Mouse (Mus musculus): ENCODE results near the gene Tuba1b. TPM values are rescaled to one million over a fixed set of nuclear protein-coding genes. Genes with fewer than 3 reads are reported as not detected.
"Not testable (repeated sequence)": the region's sequence is repeated elsewhere in the genome, so short reads cannot be mapped to it uniquely, and the experiment has no call there.

The Tuba1b gene
- polyA plus RNA-seq, 1 experiment, result 71.2 TPM

DNA sequence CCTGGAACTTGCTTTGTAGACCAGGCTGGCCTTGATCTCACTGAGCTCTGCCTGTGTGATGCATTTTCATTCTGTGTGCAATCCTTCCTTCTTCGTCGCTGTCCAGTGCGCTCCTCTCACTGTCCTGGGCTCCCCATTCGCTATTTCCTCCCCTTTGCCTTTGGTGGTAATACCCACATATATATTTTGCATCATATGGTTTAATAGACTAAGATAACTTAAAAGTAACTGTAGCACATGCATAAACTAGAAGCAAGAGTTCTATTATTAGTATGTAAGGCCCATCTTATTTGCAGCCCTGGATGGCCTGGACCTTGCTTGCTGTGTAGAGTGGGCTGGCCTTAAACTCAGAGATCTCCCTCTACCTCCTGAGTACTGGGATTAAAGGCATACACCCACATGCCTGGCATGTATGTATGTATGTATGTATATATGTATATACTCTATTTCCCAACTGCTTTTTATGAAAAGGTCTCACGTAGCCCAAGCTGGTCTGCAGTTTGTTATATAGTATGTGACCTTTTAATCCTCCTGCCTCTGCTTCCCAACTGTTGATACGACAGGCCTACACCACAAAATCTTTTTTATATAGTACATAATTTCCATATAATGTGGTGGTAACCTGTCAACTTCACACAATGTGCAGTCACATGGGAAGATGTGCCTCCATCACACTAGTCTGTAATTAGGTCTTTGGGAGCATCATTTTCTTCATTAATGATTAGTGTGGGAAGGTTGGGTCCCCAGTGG lies 14.7 kb upstream of the Tuba1b start:
- Histone ChIP-seq H3K4me1 (ENCODE audit: control insufficient read depth) (peaks cover 16% of the 10 kb centered on the region), H3K4me3 (replicated peaks) (no peak overlapping the region), H3K36me3 (ENCODE audit: control insufficient read depth) (peaks cover 2% of the 10 kb centered on the region; the same call in 1 of the 2 replicates), H3K27me3 (ENCODE audit: control insufficient read depth) (peaks cover 20% of the 10 kb centered on the region), H3K9me3 (ENCODE audit: control insufficient read depth, low read length) (peaks cover 2% of the 10 kb centered on the region; the same call in 1 of the 2 replicates)
- TF ChIP-seq GATA1 (IDR thresholded peaks at IDR 0.05; ENCODE audit: low read length), result no peak
- no peak for TF ChIP-seq TAL1 (IDR thresholded peaks at IDR 0.05; ENCODE audit: low read length)

DNA sequence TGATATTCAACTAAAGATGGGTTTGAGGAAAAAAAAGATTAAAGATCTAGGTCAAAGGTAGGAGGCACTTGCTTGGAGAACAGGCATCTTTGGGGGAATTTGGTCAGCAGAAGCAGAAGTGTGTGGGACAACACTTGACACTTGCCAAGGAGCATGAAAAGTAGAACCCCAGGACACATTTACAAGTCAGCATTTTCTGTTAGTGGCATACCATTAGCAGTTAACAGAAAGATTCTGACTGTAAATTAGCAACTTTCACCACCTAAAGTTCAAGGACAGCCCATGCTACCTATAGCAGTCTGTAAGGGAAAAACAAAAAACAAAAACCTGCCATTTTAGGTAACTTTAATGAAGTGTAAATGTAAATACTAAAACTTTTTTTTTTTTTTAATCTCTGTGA lies 14.0 kb upstream of the Tuba1b start:
- Histone ChIP-seq H3K4me3 (replicated peaks) (no peak overlapping the region), H3K36me3 (ENCODE audit: control insufficient read depth) (peaks cover 2% of the 10 kb centered on the region; the same call in 1 of the 2 replicates), H3K9me3 (ENCODE audit: control insufficient read depth, low read length) (peaks cover 2% of the 10 kb centered on the region; the same call in 1 of the 2 replicates), H3K4me1 (ENCODE audit: control insufficient read depth) (peaks cover 13% of the 10 kb centered on the region), H3K27me3 (ENCODE audit: control insufficient read depth) (peaks cover 14% of the 10 kb centered on the region)
- TF ChIP-seq TAL1 (IDR thresholded peaks at IDR 0.05; ENCODE audit: low read length) (no peak), GATA1 (IDR thresholded peaks at IDR 0.05; ENCODE audit: low read length) (no peak)

DNA sequence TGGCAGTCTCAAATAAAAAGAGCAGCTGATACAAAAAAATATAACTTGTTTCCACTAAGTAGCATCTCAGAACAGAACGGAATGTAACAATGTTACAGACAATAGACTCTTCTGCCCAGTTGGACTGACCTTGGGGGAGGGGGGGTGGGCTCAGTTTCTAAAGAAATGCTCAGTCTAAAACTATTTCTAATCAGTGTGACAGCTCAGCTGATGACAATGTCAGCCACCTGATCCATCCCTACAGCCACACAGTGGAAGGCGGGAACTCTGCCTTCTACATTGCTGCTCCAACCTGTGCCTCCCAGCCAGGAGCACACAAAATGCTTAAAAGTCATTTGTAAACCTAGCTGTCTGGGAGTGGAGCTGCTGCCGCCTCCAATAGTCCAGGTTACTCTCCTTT lies 13.5 kb upstream of the Tuba1b start:
- TF ChIP-seq GATA1 (IDR thresholded peaks at IDR 0.05; ENCODE audit: low read length) (no peak), TAL1 (IDR thresholded peaks at IDR 0.05; ENCODE audit: low read length) (no peak)
- Histone ChIP-seq H3K4me1 (ENCODE audit: control insufficient read depth) (peaks cover 8% of the 10 kb centered on the region), H3K27me3 (ENCODE audit: control insufficient read depth) (peaks cover 9% of the 10 kb centered on the region), H3K9me3 (ENCODE audit: control insufficient read depth, low read length) (peaks cover 2% of the 10 kb centered on the region; the same call in 1 of the 2 replicates), H3K36me3 (ENCODE audit: control insufficient read depth) (peaks cover 2% of the 10 kb centered on the region; the same call in 1 of the 2 replicates), H3K4me3 (replicated peaks) (no peak overlapping the region)

DNA sequence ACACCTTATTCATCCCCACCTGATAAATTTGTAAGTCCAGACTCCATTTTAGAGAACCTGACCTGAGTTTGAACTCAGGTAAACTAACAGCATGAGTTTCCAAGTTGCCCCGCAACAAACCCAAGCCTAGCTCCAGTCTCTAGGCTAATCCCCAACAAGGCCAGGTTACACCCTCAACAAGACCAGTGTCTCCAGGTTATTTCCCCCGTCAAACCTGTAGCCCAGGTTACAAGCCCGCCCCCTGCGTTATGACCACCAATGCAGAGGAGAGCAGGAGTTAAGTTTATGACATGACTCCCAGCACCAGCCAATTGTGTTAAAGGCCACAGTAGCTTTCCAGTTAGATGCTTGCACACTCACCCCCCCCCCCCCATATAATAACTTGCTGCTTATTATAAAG lies 8.8 kb upstream of the Tuba1b start:
- Histone ChIP-seq H3K4me1 (ENCODE audit: control insufficient read depth) (peaks cover 10% of the 10 kb centered on the region), H3K9me3 (ENCODE audit: control insufficient read depth, low read length) (peaks cover 2% of the 10 kb centered on the region; the same call in 1 of the 2 replicates), H3K27me3 (ENCODE audit: control insufficient read depth) (no peaks in the 10 kb centered on the region), H3K36me3 (ENCODE audit: control insufficient read depth) (no peaks in the 10 kb centered on the region), H3K4me3 (replicated peaks) (no peak overlapping the region)
- TF ChIP-seq TAL1 (IDR thresholded peaks at IDR 0.05; ENCODE audit: low read length) (no peak), GATA1 (IDR thresholded peaks at IDR 0.05; ENCODE audit: low read length) (no peak)

DNA sequence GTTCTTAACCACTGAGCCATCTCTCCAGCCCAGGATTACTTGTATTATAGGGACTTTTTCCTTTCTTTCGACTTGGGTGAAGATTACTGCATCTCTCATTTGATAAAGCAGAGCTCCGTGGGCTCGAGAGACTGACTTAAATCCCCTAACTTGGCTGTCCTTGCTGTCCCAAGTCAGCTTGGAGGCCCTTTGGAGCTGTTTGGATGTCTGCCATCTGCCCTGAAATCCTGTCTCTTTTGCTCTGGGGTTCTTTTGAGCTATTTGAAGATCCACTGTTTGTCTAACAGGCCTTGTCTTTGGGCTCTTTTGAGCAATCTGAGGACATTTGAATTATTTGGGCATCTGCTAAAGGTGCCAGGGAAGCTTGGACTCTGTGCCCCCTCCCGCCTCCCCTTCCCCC lies 7.7 kb upstream of the Tuba1b start:
- Histone ChIP-seq H3K4me3 (replicated peaks) (no peak overlapping the region), H3K27me3 (ENCODE audit: control insufficient read depth) (no peaks in the 10 kb centered on the region), H3K9me3 (ENCODE audit: control insufficient read depth, low read length) (peaks cover 2% of the 10 kb centered on the region; the same call in 1 of the 2 replicates), H3K36me3 (ENCODE audit: control insufficient read depth) (peaks cover 2% of the 10 kb centered on the region), H3K4me1 (ENCODE audit: control insufficient read depth) (peaks cover 12% of the 10 kb centered on the region)
- TF ChIP-seq GATA1 (IDR thresholded peaks at IDR 0.05; ENCODE audit: low read length) (no peak), TAL1 (IDR thresholded peaks at IDR 0.05; ENCODE audit: low read length) (no peak)

DNA sequence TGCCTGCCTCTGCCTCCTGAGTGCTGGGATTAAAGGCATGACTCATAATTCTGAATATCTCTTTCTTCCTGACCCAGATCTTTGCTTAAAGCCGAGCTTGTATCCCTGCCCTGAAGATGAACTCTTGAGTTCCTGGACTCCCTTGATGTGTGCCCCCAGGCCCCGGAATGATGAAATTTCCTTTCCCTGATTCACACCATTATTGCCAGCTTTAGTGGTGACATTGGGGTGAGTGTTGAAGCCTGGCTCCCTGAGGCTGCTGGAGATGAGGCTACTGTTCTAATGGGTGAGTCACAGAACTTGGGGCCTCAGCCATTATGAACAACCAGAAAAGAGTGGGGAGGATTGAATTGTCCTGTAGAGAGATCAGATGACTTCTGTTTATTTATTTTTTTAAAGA lies 7.2 kb upstream of the Tuba1b start:
- TF ChIP-seq GATA1 (IDR thresholded peaks at IDR 0.05; ENCODE audit: low read length), result no peak
- TF ChIP-seq TAL1 (IDR thresholded peaks at IDR 0.05; ENCODE audit: low read length), result no peak

DNA sequence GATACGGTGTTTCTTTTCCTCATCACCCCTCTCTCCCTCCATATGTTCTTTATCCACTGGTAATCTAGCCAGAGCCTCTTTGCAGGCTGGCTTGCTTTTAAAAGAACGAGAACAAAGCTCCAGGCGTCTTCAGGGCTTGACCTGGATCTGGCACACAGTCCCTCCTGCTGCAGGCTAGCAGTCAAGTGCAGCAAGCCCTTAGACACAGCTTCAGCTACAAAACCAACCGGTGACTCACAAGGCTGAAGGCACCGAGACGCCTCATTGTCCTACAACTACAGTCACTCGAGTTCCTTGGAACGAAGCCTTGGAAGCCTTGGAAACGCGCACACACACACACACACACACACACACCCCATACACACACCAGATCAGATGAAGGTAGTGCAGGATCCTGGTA lies 6.5 kb upstream of the Tuba1b start:
- Histone ChIP-seq H3K4me1 (ENCODE audit: control insufficient read depth) (peaks cover 18% of the 10 kb centered on the region), H3K9me3 (ENCODE audit: control insufficient read depth, low read length) (peaks cover 2% of the 10 kb centered on the region; the same call in 1 of the 2 replicates), H3K36me3 (ENCODE audit: control insufficient read depth) (peaks cover 4% of the 10 kb centered on the region), H3K4me3 (replicated peaks) (no peak overlapping the region), H3K27me3 (ENCODE audit: control insufficient read depth) (no peaks in the 10 kb centered on the region)
- TF ChIP-seq TAL1 (IDR thresholded peaks at IDR 0.05; ENCODE audit: low read length) (no peak), GATA1 (IDR thresholded peaks at IDR 0.05; ENCODE audit: low read length) (no peak)

More for the DNA sequence above, 7.2 kb upstream of the Tuba1b start:
- Histone ChIP-seq H3K4me3 (replicated peaks) (no peak overlapping the region), H3K27me3 (ENCODE audit: control insufficient read depth) (no peaks in the 10 kb centered on the region), H3K9me3 (ENCODE audit: control insufficient read depth, low read length) (peaks cover 2% of the 10 kb centered on the region; the same call in 1 of the 2 replicates), H3K4me1 (ENCODE audit: control insufficient read depth) (peaks cover 12% of the 10 kb centered on the region), H3K36me3 (ENCODE audit: control insufficient read depth) (peaks cover 4% of the 10 kb centered on the region)

DNA sequence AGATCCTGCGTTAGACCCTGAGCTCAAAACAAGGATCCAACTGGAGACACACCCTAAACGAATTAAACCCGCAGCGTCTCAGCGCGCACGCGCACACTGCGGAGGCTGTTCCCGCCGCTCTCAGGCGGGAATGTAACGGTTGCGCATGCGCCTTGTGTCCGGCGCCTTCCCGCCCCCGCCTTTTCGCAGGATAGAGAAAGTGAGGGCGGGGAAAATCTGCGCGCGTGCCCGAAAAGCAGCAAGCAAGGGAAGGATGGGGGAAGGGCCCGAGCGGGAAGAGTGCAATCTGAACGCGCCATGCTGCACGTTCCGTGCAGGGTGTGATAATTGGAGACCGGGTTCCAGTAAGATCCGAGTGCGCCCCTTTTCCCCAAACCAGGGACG lies 540 bp downstream of the Tuba1b start:
- TF ChIP-seq TAL1 (IDR thresholded peaks at IDR 0.05; ENCODE audit: low read length), result no peak
- no peak for TF ChIP-seq GATA1 (IDR thresholded peaks at IDR 0.05; ENCODE audit: low read length)
- peaks cover 36% of the 10 kb centered on the region for H3K36me3 ChIP-seq (ENCODE audit: control insufficient read depth)

DNA sequence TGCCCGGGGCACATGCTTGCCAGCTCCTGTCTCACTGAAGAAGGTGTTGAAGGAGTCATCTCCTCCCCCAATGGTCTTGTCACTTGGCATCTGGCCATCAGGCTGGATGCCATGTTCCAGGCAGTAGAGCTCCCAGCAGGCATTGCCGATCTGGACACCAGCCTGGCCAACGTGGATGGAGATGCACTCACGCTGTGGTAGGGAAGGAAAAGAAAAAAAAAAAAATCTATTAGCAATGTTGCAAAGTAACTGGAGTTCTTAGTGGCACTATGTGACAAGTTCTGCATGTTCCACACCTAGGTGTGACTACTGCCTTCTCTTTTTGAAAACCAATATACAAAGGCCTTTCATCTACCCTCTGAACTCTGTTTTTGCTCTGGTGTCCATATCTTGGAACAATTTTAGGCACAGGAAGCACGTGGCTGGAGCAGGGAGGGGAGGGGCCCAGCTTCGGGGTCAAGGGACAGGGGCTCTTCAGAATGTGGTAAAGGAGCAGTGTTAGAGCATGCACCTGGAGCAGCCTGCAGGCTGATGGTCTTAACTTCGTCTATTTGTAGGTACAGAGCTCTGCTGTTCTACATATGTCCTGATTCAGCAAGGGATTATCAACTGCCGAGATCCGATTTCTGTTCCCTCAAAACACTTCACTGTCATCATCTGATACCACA lies 1.2 kb downstream of the Tuba1b start:
- peaks cover 44% of the 10 kb centered on the region for H3K4me1 ChIP-seq (ENCODE audit: control insufficient read depth)
- H3K4me3 ChIP-seq (replicated peaks), result peak overlapping the region; percentile 89
- H3K27me3 ChIP-seq (ENCODE audit: control insufficient read depth); H3K9me3 ChIP-seq (ENCODE audit: control insufficient read depth, low read length): not testable (repeated sequence)
- peaks cover 38% of the 10 kb centered on the region for H3K36me3 ChIP-seq (ENCODE audit: control insufficient read depth)

More for the DNA sequence above, 540 bp downstream of the Tuba1b start:
- Histone ChIP-seq H3K4me1 (ENCODE audit: control insufficient read depth) (peaks cover 40% of the 10 kb centered on the region), H3K4me3 (replicated peaks) (peak overlapping the region; percentile 89), H3K27me3 (ENCODE audit: control insufficient read depth) (no peaks in the 10 kb centered on the region), H3K9me3 (ENCODE audit: control insufficient read depth, low read length) (no peaks in the 10 kb centered on the region; the same call in 1 of the 2 replicates)

Data from erythroblast, embryonic 14.5 days (primary cell).